14 mouse cellular contexts compared by ENCODE assay signal in genomic region chr9:55277562-55277961, GRCm38 (mm10). TPM values are rescaled to one million over a fixed set of nuclear protein-coding genes. Genes with fewer than 3 reads are reported as not detected.
A peak's percentile ranks its signal among the peaks of the same experiment; 100 is the strongest.
DNase-seq lines count a peak whose midpoint lies in the region; ATAC-seq and TF ChIP-seq lines count a peak whose summit lies in the region.
"Had no signal": no experiment of that assay in that cellular context is flagged by ENCODE, and none has a peak within 500 bp of the region (broad histone marks: within the 10 kb centered on the region; RNA-seq: fewer than 3 reads in every experiment).

No protein-coding gene starts in this region.

- H3K27me3 ChIP-seq in heart, embryonic 10.5 days (ENCODE audit: insufficient read depth, poor library complexity, severe bottlenecking): no peaks in the 10 kb centered on the region
- no peaks in the 10 kb centered on the region for H3K27me3 ChIP-seq in midbrain, postnatal 0 days (ENCODE audit: insufficient read depth, low read length)
- H3K27me3 ChIP-seq: forebrain, embryonic 12.5 days; hindbrain, embryonic 13.5 days; midbrain, embryonic 15.5 days had no signal

- H3K27ac ChIP-seq in heart, embryonic 10.5 days: no peak overlapping the region
- H3K27ac ChIP-seq in midbrain, postnatal 0 days (ENCODE audit: low read depth, low read length): no peak overlapping the region
- H3K27ac ChIP-seq: forebrain, embryonic 12.5 days; hindbrain, embryonic 13.5 days; midbrain, embryonic 15.5 days had no signal

- no peak overlapping the region for H3K4me3 ChIP-seq in heart, embryonic 10.5 days
- no peak overlapping the region for H3K4me3 ChIP-seq in midbrain, postnatal 0 days (ENCODE audit: low read depth, low read length)
- H3K4me3 ChIP-seq: forebrain, embryonic 12.5 days; hindbrain, embryonic 13.5 days; midbrain, embryonic 15.5 days had no signal

- H3K9me3 ChIP-seq in heart, embryonic 10.5 days: no peaks in the 10 kb centered on the region
- H3K9me3 ChIP-seq in midbrain, postnatal 0 days (ENCODE audit: low read length): no peaks in the 10 kb centered on the region
- H3K9me3 ChIP-seq: forebrain, embryonic 12.5 days; hindbrain, embryonic 13.5 days; midbrain, embryonic 15.5 days had no signal

- peak; percentile 95 for DNase-seq in heart, adult 11 months
- no peak for DNase-seq in heart, embryonic 10.5 days (ENCODE audit: low spot score)
- peak; percentile 80 for DNase-seq in adipocyte (ENCODE audit: low spot score)
- DNase-seq in brain, adult 2 months (ENCODE audit: low read depth, low spot score): peak; percentile 87
- no peak for DNase-seq in midbrain, postnatal 0 days (ENCODE audit: low spot score)
- DNase-seq in urinary bladder, postnatal 10 days (ENCODE audit: low spot score): no peak
- no peak for DNase-seq in left cerebral cortex, postnatal 14 days (ENCODE audit: low spot score in 2 of 2)
- DNase-seq: left cerebral cortex, postnatal 4 days; thymus, adult 18-20 months had no signal

- H3K36me3 ChIP-seq in heart, embryonic 10.5 days: no peaks in the 10 kb centered on the region
- no peaks in the 10 kb centered on the region for H3K36me3 ChIP-seq in midbrain, postnatal 0 days (ENCODE audit: insufficient read depth, low read length)
- H3K36me3 ChIP-seq: forebrain, embryonic 12.5 days; hindbrain, embryonic 13.5 days; midbrain, embryonic 15.5 days had no signal

- no peaks in the 10 kb centered on the region for H3K4me1 ChIP-seq in heart, embryonic 10.5 days
- H3K4me1 ChIP-seq in midbrain, postnatal 0 days (ENCODE audit: insufficient read depth, low read length): no peaks in the 10 kb centered on the region
- H3K4me1 ChIP-seq: forebrain, embryonic 12.5 days; hindbrain, embryonic 13.5 days; midbrain, embryonic 15.5 days had no signal

- 77% methylated on average over 4 of the region's 4 CpGs for WGBS in heart, embryonic 10.5 days
- 78% methylated on average over 4 of the region's 4 CpGs for WGBS in midbrain, postnatal 0 days

- intact Hi-C loops in left cerebral cortex, postnatal 14 days (cut with DNase I): no loop called here

- TF ChIP-seq CTCF in midbrain, postnatal 0 days (IDR thresholded peaks at IDR 0.05): no peak

- 0 out of 2 replicates have a peak, but pooled peaks have one; percentile 42 for ATAC-seq in granulocyte monocyte progenitor cell, adult 5-6 weeks (replicated peaks; ENCODE audit: poor library complexity, severe bottlenecking)
- no peak for ATAC-seq in midbrain, postnatal 0 days (ENCODE audit: low FRiP score)
- ATAC-seq: midbrain, embryonic 15.5 days had no signal

- H3K4me2 ChIP-seq in midbrain, postnatal 0 days (ENCODE audit: low read depth, low read length, poor library complexity, severe bottlenecking): no peak overlapping the region
- H3K4me2 ChIP-seq: forebrain, embryonic 12.5 days; hindbrain, embryonic 13.5 days; midbrain, embryonic 15.5 days had no signal

- H3K9ac ChIP-seq in midbrain, postnatal 0 days (replicated peaks; ENCODE audit: low read length, poor library complexity, severe bottlenecking): no peak overlapping the region
- H3K9ac ChIP-seq: forebrain, embryonic 12.5 days; hindbrain, embryonic 13.5 days; midbrain, embryonic 15.5 days had no signal

RNA-seq across cellular contexts. Expression of gene Nrg4, which starts 49.1 kb away (rescaled TPM):
- polyA plus RNA-seq in heart, embryonic 10.5 days (2016; fragmentation: Nextera tagmentation; extraction: Ambion mirVana): 1.3 and 1.4 TPM in 2 replicates
- 6.2 and 9.2 TPM in 2 replicates for total RNA-seq in granulocyte monocyte progenitor cell, adult 5-6 weeks (2014; fragmentation: Nextera tagmentation)
- 6.2 TPM in 2 replicates for total RNA-seq in granulocyte monocyte progenitor cell, adult 5-6 weeks (2017)
- total RNA-seq in midbrain, postnatal 0 days (2014; rRNA removed): 0.94 TPM in 1 of 2 replicates, not detected in the other
- 1.3 and 1.8 TPM in 2 replicates for polyA plus RNA-seq in midbrain, postnatal 0 days (2015; fragmentation: Nextera tagmentation; extraction: Ambion mirVana)
- 1 to 10 TPM in 1 of 2 experiments, under 1 TPM in 1; 0.55 to 1.1 TPM for total RNA-seq in left cerebral cortex, postnatal 14 days (2021)

RNA-seq across cellular contexts. Expression of gene Tmem266, which starts 49.2 kb away (rescaled TPM):
- 0.11 and 0.13 TPM in 2 replicates for polyA plus RNA-seq in heart, embryonic 10.5 days (2016; fragmentation: Nextera tagmentation; extraction: Ambion mirVana)
- not detected in 2 replicates for total RNA-seq in granulocyte monocyte progenitor cell, adult 5-6 weeks (2014; fragmentation: Nextera tagmentation)
- not detected in 2 replicates for total RNA-seq in granulocyte monocyte progenitor cell, adult 5-6 weeks (2017)
- 12.5 and 13.0 TPM in 2 replicates for total RNA-seq in midbrain, postnatal 0 days (2014; rRNA removed)
- 7.3 and 7.7 TPM in 2 replicates for polyA plus RNA-seq in midbrain, postnatal 0 days (2015; fragmentation: Nextera tagmentation; extraction: Ambion mirVana)
- total RNA-seq in left cerebral cortex, postnatal 14 days (2021): 10 to 100 TPM in 1 of 2 experiments, 1 to 10 TPM in 1; 9.5 to 10.5 TPM
- polyA plus RNA-seq: C2C12 had no signal

Comparison
In these comparisons a context has a peak if more than half of its experiments do, and no peak if none do; other contexts are left out.
1. DNase-seq: peak in heart, adult 11 months (single experiment), adipocyte (single experiment) and brain, adult 2 months (single experiment); none in heart, embryonic 10.5 days (single experiment), midbrain, postnatal 0 days (single experiment), urinary bladder, postnatal 10 days (single experiment) and left cerebral cortex, postnatal 14 days (0 of 2).
2. RNA of gene Tmem266, which starts 49.2 kb away (total RNA-seq): 12.5 to 13.0 TPM in midbrain, postnatal 0 days and 9.5 to 10.5 TPM in left cerebral cortex, postnatal 14 days; not detected in granulocyte monocyte progenitor cell, adult 5-6 weeks; every median in the first group is over 10 times any median in the second.